Mouse (Mus musculus) bone marrow macrophage, adult 2 months (primary cell): ENCODE results near the gene Dhx34.

Experiments used
- CTCF ChIP-seq: IDR thresholded peaks from 2 replicates; pipeline ENCODE4 v1.5.1; 2012; ENCODE audit warnings: low read depth, mild to moderate bottlenecking, low read length, moderate library complexity
- POLR2A ChIP-seq: IDR thresholded peaks from 2 replicates; pipeline ENCODE4 v1.6.1; 2012; ENCODE audit warnings: mild to moderate bottlenecking, low read depth, low read length, borderline replicate concordance

DNA sequence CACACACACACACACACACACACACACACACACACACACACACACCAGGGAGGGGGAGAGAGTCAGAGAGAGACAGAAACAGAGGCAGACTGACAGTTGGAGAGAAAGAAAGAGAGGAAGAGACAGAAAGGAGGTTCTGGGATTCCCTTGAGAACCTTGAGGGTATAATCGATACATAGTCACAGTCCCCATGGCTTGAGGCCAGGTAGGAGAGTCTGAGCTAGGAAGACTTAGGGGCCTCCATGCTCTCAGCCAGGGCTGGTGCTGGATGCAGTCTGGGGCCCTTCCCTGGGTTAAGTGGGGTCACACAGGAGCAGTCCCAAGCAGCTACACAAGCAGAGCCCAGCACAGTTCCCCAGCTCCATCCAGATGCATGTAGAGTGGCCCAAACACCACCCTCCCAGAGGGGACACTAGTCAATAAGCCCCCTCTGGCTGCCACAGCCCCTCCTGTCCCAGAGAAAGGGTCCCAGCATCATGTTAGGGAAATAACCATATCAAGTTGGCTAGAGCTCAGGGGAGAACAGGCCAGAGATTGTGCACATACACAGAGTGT is 49.2 kb downstream of the Dhx34 start:
- TF ChIP-seq CTCF (no peak), POLR2A (no peak)
